ENCODE assay signal across 9 mouse cellular contexts in genomic region chr4:62727541-62728303, GRCm38 (mm10).
DNase-seq lines count a peak whose midpoint lies in the region; ATAC-seq and TF ChIP-seq lines count a peak whose summit lies in the region.
"Had no signal": no experiment of that assay in that cellular context is flagged by ENCODE, and none has a peak within 500 bp of the region (broad histone marks: within the 10 kb centered on the region; RNA-seq: fewer than 3 reads in every experiment).

No protein-coding gene starts in this region.

- WGBS in forebrain, postnatal 0 days: 79% methylated on average over 20 of the region's 20 CpGs
- WGBS in forebrain, embryonic 15.5 days: 86% methylated on average over 20 of the region's 20 CpGs
- 83% methylated on average over 20 of the region's 20 CpGs for WGBS in midbrain, embryonic 13.5 days
- WGBS in midbrain, embryonic 16.5 days: 74% methylated on average over 20 of the region's 20 CpGs

- no peak overlapping the region for H3K4me3 ChIP-seq in forebrain, postnatal 0 days (ENCODE audit: low read depth, low read length)
- no peak overlapping the region for H3K4me3 ChIP-seq in forebrain, embryonic 15.5 days
- H3K4me3 ChIP-seq in midbrain, embryonic 13.5 days (replicated peaks): no peak overlapping the region
- no peak overlapping the region for H3K4me3 ChIP-seq in midbrain, embryonic 16.5 days (ENCODE audit: low read depth, low read length)
- H3K4me3 ChIP-seq: stomach, embryonic 15.5 days had no signal

- H3K36me3 ChIP-seq in forebrain, postnatal 0 days (ENCODE audit: insufficient read depth): no peaks in the 10 kb centered on the region
- H3K36me3 ChIP-seq in forebrain, embryonic 15.5 days: no peaks in the 10 kb centered on the region
- H3K36me3 ChIP-seq in midbrain, embryonic 13.5 days: no peaks in the 10 kb centered on the region
- H3K36me3 ChIP-seq in midbrain, embryonic 16.5 days (ENCODE audit: control insufficient read depth, insufficient read depth, low read length): no peaks in the 10 kb centered on the region
- H3K36me3 ChIP-seq: stomach, embryonic 15.5 days had no signal

- H3K4me2 ChIP-seq in forebrain, postnatal 0 days (ENCODE audit: low read depth): no peak overlapping the region
- no peak overlapping the region for H3K4me2 ChIP-seq in forebrain, embryonic 15.5 days (replicated peaks)
- no peak overlapping the region for H3K4me2 ChIP-seq in midbrain, embryonic 13.5 days (replicated peaks)
- H3K4me2 ChIP-seq in midbrain, embryonic 16.5 days (ENCODE audit: low read length): no peak overlapping the region
- H3K4me2 ChIP-seq: stomach, embryonic 15.5 days had no signal

- H3K4me1 ChIP-seq in forebrain, postnatal 0 days (ENCODE audit: insufficient read depth): no peaks in the 10 kb centered on the region
- H3K4me1 ChIP-seq in forebrain, embryonic 15.5 days: peaks cover 2% of the 10 kb centered on the region; the same call in 1 of the 2 replicates
- H3K4me1 ChIP-seq in midbrain, embryonic 13.5 days (replicated peaks): 0 out of 2 replicates have a peak, but pooled peaks cover 2% of the 10 kb centered on the region
- no peaks in the 10 kb centered on the region; the same call in 1 of the 2 replicates for H3K4me1 ChIP-seq in midbrain, embryonic 16.5 days (ENCODE audit: control insufficient read depth, insufficient read depth, low read length)

- no peaks in the 10 kb centered on the region for H3K9me3 ChIP-seq in forebrain, postnatal 0 days (ENCODE audit: low read length)
- no peaks in the 10 kb centered on the region for H3K9me3 ChIP-seq in forebrain, embryonic 15.5 days
- no peaks in the 10 kb centered on the region; the same call in 1 of the 2 replicates for H3K9me3 ChIP-seq in midbrain, embryonic 13.5 days
- H3K9me3 ChIP-seq in midbrain, embryonic 16.5 days (replicated peaks; ENCODE audit: control insufficient read depth, low read length, poor library complexity, severe bottlenecking): no peaks in the 10 kb centered on the region
- H3K9me3 ChIP-seq: stomach, embryonic 15.5 days had no signal

- ATAC-seq in forebrain, postnatal 0 days: no peak
- no peak for ATAC-seq in forebrain, embryonic 15.5 days (replicated peaks)
- 0 out of 2 replicates have a peak, but pooled peaks have one; percentile 43 for ATAC-seq in midbrain, embryonic 13.5 days
- ATAC-seq in midbrain, embryonic 16.5 days: no peak

- no peaks in the 10 kb centered on the region for H3K27me3 ChIP-seq in forebrain, postnatal 0 days (ENCODE audit: insufficient read depth, low read length)
- no peaks in the 10 kb centered on the region for H3K27me3 ChIP-seq in forebrain, embryonic 15.5 days
- no peaks in the 10 kb centered on the region for H3K27me3 ChIP-seq in midbrain, embryonic 13.5 days
- no peaks in the 10 kb centered on the region for H3K27me3 ChIP-seq in midbrain, embryonic 16.5 days (ENCODE audit: control insufficient read depth, insufficient read depth, low read depth, low read length)
- H3K27me3 ChIP-seq: stomach, embryonic 15.5 days had no signal

- DNase-seq in forebrain, postnatal 0 days: no peak
- peak; percentile 81 for DNase-seq in heart, adult 8-10 months (ENCODE audit: low spot score)
- DNase-seq in right cerebral cortex, postnatal 14 days: peak; percentile 48
- DNase-seq in MN1 (ENCODE audit: low spot score): no peak
- DNase-seq in urinary bladder, postnatal 25 days (ENCODE audit: low spot score): no peak

- H3K9ac ChIP-seq in forebrain, postnatal 0 days: no peak overlapping the region
- H3K9ac ChIP-seq in forebrain, embryonic 15.5 days (replicated peaks): no peak overlapping the region
- H3K9ac ChIP-seq in midbrain, embryonic 13.5 days (replicated peaks): no peak overlapping the region
- H3K9ac ChIP-seq in midbrain, embryonic 16.5 days (ENCODE audit: low read depth, low read length): no peak overlapping the region
- H3K9ac ChIP-seq: stomach, embryonic 15.5 days had no signal

- 0 out of 2 replicates have a peak, but pooled peaks have one; percentile 8 for TF ChIP-seq CTCF in forebrain, postnatal 0 days (IDR thresholded peaks at IDR 0.05; ENCODE audit: low read depth)

- H3K27ac ChIP-seq in forebrain, postnatal 0 days (ENCODE audit: low read depth, low read length): no peak overlapping the region
- H3K27ac ChIP-seq in forebrain, embryonic 15.5 days (replicated peaks): no peak overlapping the region
- H3K27ac ChIP-seq in midbrain, embryonic 13.5 days: no peak overlapping the region; the same call in 1 of the 2 replicates
- no peak overlapping the region for H3K27ac ChIP-seq in midbrain, embryonic 16.5 days (ENCODE audit: low read length)
- H3K27ac ChIP-seq: stomach, embryonic 15.5 days had no signal

Comparison
In these comparisons a context has a peak if more than half of its experiments do, and no peak if none do; other contexts are left out.
1. DNase-seq: peak in heart, adult 8-10 months (single experiment) and right cerebral cortex, postnatal 14 days (single experiment); none in forebrain, postnatal 0 days (single experiment), MN1 (single experiment) and urinary bladder, postnatal 25 days (single experiment).